Mouse (Mus musculus): ENCODE data around the gene Ccdc159.

Gene Ccdc159

GRCm38 (mm10) chr9:21962010-21962409 lies 34.7 kb downstream of the Ccdc159 start:
- peak; percentile 38 to 53 for DNase-seq

GRCm38 (mm10) chr9:21962416-21963059 lies 35.3 kb downstream of the Ccdc159 start:
- DNase-seq = peak; percentile 65 to 67

- peak in 1 of 2 experiments; percentile 49 for DNase-seq
Measured at GRCm38 (mm10) chr9:21963417-21963816, 36.1 kb downstream of the Ccdc159 start, which contains the start of gene Epor. Epor (minus strand) TSS chr9:21963506.

- no peak for DNase-seq
Measured at GRCm38 (mm10) chr9:21968883-21969282, 41.6 kb downstream of the Ccdc159 start.

GRCm38 (mm10) chr9:21969304-21969703 lies 42.0 kb downstream of the Ccdc159 start:
- no peak for DNase-seq

GRCm38 (mm10) chr9:21976626-21977175 lies 49.4 kb downstream of the Ccdc159 start:
- peak in 1 of 2 experiments; percentile 58 for DNase-seq

GRCm38 (mm10) chr9:21977331-21977730 lies 50.1 kb downstream of the Ccdc159 start:
- DNase-seq = peak; percentile 83

GRCm38 (mm10) chr9:21977972-21978371 lies 50.7 kb downstream of the Ccdc159 start:
- peak; percentile 69 to 79 for DNase-seq

- no peak for DNase-seq
Measured at GRCm38 (mm10) chr9:21978398-21979128, 51.3 kb downstream of the Ccdc159 start.

GRCm38 (mm10) chr9:21983911-21984310 lies 56.6 kb downstream of the Ccdc159 start:
- DNase-seq = no peak

Measured in cerebellum, postnatal 14 days (tissue).